Mouse (Mus musculus) liver, postnatal 0 days (tissue): ENCODE results near the gene Gm20661.

ENCODE experiments used
- CTCF ChIP-seq: sonication (generic); IDR thresholded peaks from 2 replicates; pipeline ENCODE4 v1.5.1; 2016; ENCODE audit warnings: antibody characterized with exemption, low read depth
- EP300 ChIP-seq: IDR thresholded peaks from 2 replicates; pipeline ENCODE4 v1.6.1; 2016; ENCODE audit warnings: antibody characterized with exemption, low read depth, mild to moderate bottlenecking

DNA sequence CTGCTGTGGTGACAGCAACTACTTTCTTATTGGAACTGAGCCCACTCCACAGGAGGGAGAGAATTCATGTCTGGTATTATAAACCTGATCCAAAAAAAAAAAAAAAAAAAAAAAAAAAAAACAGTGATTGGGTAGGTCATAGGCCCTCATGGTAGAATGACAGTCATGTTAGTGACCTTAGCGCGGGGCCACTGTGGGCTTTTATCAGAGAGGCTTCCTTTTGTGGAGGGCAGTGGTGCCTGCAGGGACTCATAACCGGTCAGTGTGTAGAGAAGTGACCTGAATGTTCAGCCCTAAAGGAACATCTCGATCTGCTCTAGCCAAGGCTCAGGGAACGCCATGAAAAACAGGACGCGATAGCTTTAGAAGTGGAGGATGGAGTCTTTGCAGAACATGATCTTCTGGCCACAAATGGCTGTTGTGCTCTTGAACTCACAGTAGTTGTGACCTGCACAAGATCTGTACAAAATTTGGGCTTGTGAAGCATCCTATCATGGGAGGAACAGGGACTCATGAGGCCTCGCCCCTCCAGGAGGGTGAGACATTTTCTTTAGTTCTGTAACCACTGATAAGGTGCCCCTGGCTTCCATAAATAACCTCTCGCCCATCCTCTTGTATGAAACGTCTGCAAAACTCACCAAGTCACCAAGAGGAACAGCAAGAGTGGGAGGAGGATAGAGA, 8.2 kb upstream of the Gm20661 start:
- TF ChIP-seq CTCF (no peak), EP300 (no peak)
